8 mouse cellular contexts compared by ENCODE assay signal in genomic region chr17:78737096-78737495, GRCm38 (mm10). TPM values are rescaled to one million over a fixed set of nuclear protein-coding genes. Genes with fewer than 3 reads are reported as not detected.
A peak's percentile ranks its signal among the peaks of the same experiment; 100 is the strongest.
DNase-seq lines count a peak whose midpoint lies in the region; ATAC-seq and TF ChIP-seq lines count a peak whose summit lies in the region.

Strn (minus strand) TSS chr17:78737196.

- H3K79me2 ChIP-seq in MEL (ENCODE audit: control insufficient read depth, insufficient read depth, low read length, poor library complexity): peaks cover 19% of the 10 kb centered on the region

- DNase-seq in adrenal gland, adult 18-20 months (ENCODE audit: low spot score in 2 of 2): no peak
- no peak for DNase-seq in adrenal gland, adult (ENCODE audit: inconsistent age in 2 of 2, low spot score in 1 of 2)
- DNase-seq in MEL (ENCODE audit: low read depth, low spot score): no peak
- DNase-seq in forebrain, postnatal 0 days: no peak
- DNase-seq in urinary bladder, postnatal 4 days (ENCODE audit: low spot score in 2 of 2): no peak
- no peak for DNase-seq in cerebellum, adult 9-10 months

- WGBS in forebrain, postnatal 0 days: 41% methylated on average over 4 of the region's 4 CpGs
- 20% methylated on average over 4 of the region's 4 CpGs for WGBS in intestine, postnatal 0 days
- 45% methylated on average over 4 of the region's 4 CpGs for WGBS in midbrain, embryonic 12.5 days

- no peaks in the 10 kb centered on the region for H3K27me3 ChIP-seq in MEL (ENCODE audit: control insufficient read depth in 1 of 2, insufficient read depth in 2 of 2, low read length in 2 of 2)
- H3K27me3 ChIP-seq in forebrain, postnatal 0 days (ENCODE audit: insufficient read depth, low read length): no peaks in the 10 kb centered on the region
- H3K27me3 ChIP-seq in intestine, postnatal 0 days (replicated peaks; ENCODE audit: control insufficient read depth, insufficient read depth, low read length): no peaks in the 10 kb centered on the region
- no peaks in the 10 kb centered on the region for H3K27me3 ChIP-seq in midbrain, embryonic 12.5 days

- peak within 1 kb of the TSS; percentile 98 for H3K9ac ChIP-seq in MEL (ENCODE audit: control insufficient read depth, low read depth, low read length, poor library complexity, severe bottlenecking)
- H3K9ac ChIP-seq in forebrain, postnatal 0 days: peak within 1 kb of the TSS; percentile 96
- H3K9ac ChIP-seq in intestine, postnatal 0 days (ENCODE audit: low read depth, low read length): peak within 1 kb of the TSS; percentile 85
- peak within 1 kb of the TSS; percentile 87 for H3K9ac ChIP-seq in midbrain, embryonic 12.5 days (replicated peaks)

- H3K4me1 ChIP-seq in MEL (ENCODE audit: control insufficient read depth in 1 of 2, insufficient read depth in 2 of 2, low read length in 2 of 2): peaks cover 0 to 11% of the 10 kb centered on the region in 2 experiments; a peak in 3 of 4 replicates
- H3K4me1 ChIP-seq in forebrain, postnatal 0 days (ENCODE audit: insufficient read depth): peaks cover 10% of the 10 kb centered on the region
- H3K4me1 ChIP-seq in intestine, postnatal 0 days (replicated peaks; ENCODE audit: control insufficient read depth, insufficient read depth, low read length): 0 out of 2 replicates have a peak, but pooled peaks cover 4% of the 10 kb centered on the region
- peaks cover 19% of the 10 kb centered on the region for H3K4me1 ChIP-seq in midbrain, embryonic 12.5 days

- peak within 1 kb of the TSS; percentile 81 for H3K27ac ChIP-seq in MEL (ENCODE audit: control insufficient read depth, low read depth, low read length)
- H3K27ac ChIP-seq in forebrain, postnatal 0 days (ENCODE audit: low read depth, low read length): peak within 1 kb of the TSS; percentile 79
- peak within 1 kb of the TSS; percentile 97 for H3K27ac ChIP-seq in intestine, postnatal 0 days (ENCODE audit: low read depth, low read length)
- H3K27ac ChIP-seq in midbrain, embryonic 12.5 days (replicated peaks): peak within 1 kb of the TSS; percentile 76

- no peak for ATAC-seq in forebrain, postnatal 0 days
- no peak for ATAC-seq in intestine, postnatal 0 days
- no peak for ATAC-seq in midbrain, embryonic 12.5 days (ENCODE audit: low FRiP score, low read depth)

- H3K36me3 ChIP-seq in MEL (ENCODE audit: control insufficient read depth in 1 of 2, insufficient read depth in 2 of 2, low read length in 2 of 2): peaks cover 0 to 25% of the 10 kb centered on the region in 2 experiments; a peak in 2 of 4 replicates
- H3K36me3 ChIP-seq in forebrain, postnatal 0 days (ENCODE audit: insufficient read depth): no peaks in the 10 kb centered on the region
- H3K36me3 ChIP-seq in intestine, postnatal 0 days (ENCODE audit: control insufficient read depth, insufficient read depth): no peaks in the 10 kb centered on the region
- H3K36me3 ChIP-seq in midbrain, embryonic 12.5 days: no peaks in the 10 kb centered on the region

- no peak for TF ChIP-seq CTCF in MEL (IDR thresholded peaks at IDR 0.05 in 2 of 3, conservative IDR thresholded peaks at IDR 0.05 in 1 of 3; ENCODE audit: control insufficient read depth in 1 of 3, insufficient read depth in 1 of 3, low read depth in 2 of 3, low read length in 3 of 3, poor library complexity in 1 of 3, severe bottlenecking in 1 of 3)
- TF ChIP-seq CTCF in forebrain, postnatal 0 days (IDR thresholded peaks at IDR 0.05; ENCODE audit: low read depth): no peak
- no peak for TF ChIP-seq CTCF in intestine, postnatal 0 days (IDR thresholded peaks at IDR 0.05; ENCODE audit: low read depth)

- TF ChIP-seq RAD21 in MEL (IDR thresholded peaks at IDR 0.05; ENCODE audit: low read depth, low read length): no peak

- no peak for TF ChIP-seq POLR2A in MEL (IDR thresholded peaks at IDR 0.05; ENCODE audit: control insufficient read depth in 1 of 2, insufficient read depth in 1 of 2, low read depth in 1 of 2, low read length in 2 of 2, poor library complexity in 1 of 2)

- no peak for TF ChIP-seq EP300 in MEL (IDR thresholded peaks at IDR 0.05; ENCODE audit: low read depth in 1 of 2, low read length in 2 of 2)

- peak within 1 kb of the TSS; percentile 63 for H3K4me2 ChIP-seq in forebrain, postnatal 0 days (ENCODE audit: low read depth)
- H3K4me2 ChIP-seq in intestine, postnatal 0 days (replicated peaks; ENCODE audit: low read depth): peak within 1 kb of the TSS; percentile 85
- peak within 1 kb of the TSS; percentile 83 for H3K4me2 ChIP-seq in midbrain, embryonic 12.5 days (replicated peaks)

- H3K9me3 ChIP-seq in MEL (replicated peaks; ENCODE audit: insufficient read depth, low read length): no peaks in the 10 kb centered on the region
- H3K9me3 ChIP-seq in forebrain, postnatal 0 days (ENCODE audit: low read length): no peaks in the 10 kb centered on the region
- H3K9me3 ChIP-seq in intestine, postnatal 0 days (ENCODE audit: control insufficient read depth): no peaks in the 10 kb centered on the region
- no peaks in the 10 kb centered on the region for H3K9me3 ChIP-seq in midbrain, embryonic 12.5 days

- peak within 1 kb of the TSS; percentile 83 to 98 for H3K4me3 ChIP-seq in MEL (ENCODE audit: control insufficient read depth in 1 of 2, insufficient read depth in 1 of 2, low read depth in 2 of 2, low read length in 2 of 2)
- peak within 1 kb of the TSS; percentile 99 for H3K4me3 ChIP-seq in forebrain, postnatal 0 days (ENCODE audit: low read depth, low read length)
- peak within 1 kb of the TSS; percentile 96 for H3K4me3 ChIP-seq in intestine, postnatal 0 days (ENCODE audit: low read depth, low read length)
- peak within 1 kb of the TSS; percentile 89 for H3K4me3 ChIP-seq in midbrain, embryonic 12.5 days

TF ChIP-seq in MEL, 35 proteins besides CTCF, POLR2A, EP300 and RAD21:
- no peak for TF ChIP-seq SIN3A (IDR thresholded peaks at IDR 0.05; ENCODE audit: low read length)
- no peak for TF ChIP-seq USF1 (IDR thresholded peaks at IDR 0.05; ENCODE audit: low read depth, low read length)
- no peak for TF ChIP-seq POLR2AphosphoS2 (IDR thresholded peaks at IDR 0.05; ENCODE audit: low read length)
- no peak for TF ChIP-seq MEF2A (IDR thresholded peaks at IDR 0.05; ENCODE audit: extremely low read depth, insufficient replicate concordance, low read depth, low read length, poor library complexity, severe bottlenecking)
- TF ChIP-seq KAT2A (conservative IDR thresholded peaks at IDR 0.05; ENCODE audit: low read depth, low read length): no peak
- TF ChIP-seq GATA1 (IDR thresholded peaks at IDR 0.05; ENCODE audit: low read depth, low read length): no peak
- TF ChIP-seq ETS1 (IDR thresholded peaks at IDR 0.05; ENCODE audit: low read depth, low read length): no peak

RNA-seq across cellular contexts. Expression of gene Strn, which starts in this region (rescaled TPM):
- 10 to 100 TPM; 18.1 to 20.3 TPM for total RNA-seq in adrenal gland, adult 18-20 months (2021)
- total RNA-seq in MEL (2012; rRNA removed): 10.2 and 13.4 TPM in 2 replicates
- polyA plus RNA-seq in MEL (2012; ENCODE audit: insufficient read depth in 1 of 2, insufficient read length in 2 of 2, low read depth in 1 of 2, low replicate concordance in 2 of 2, missing spikeins in 1 of 2): 10 to 100 TPM in 1 of 2 experiments, not detected in 1; 13.9 TPM
- 21.9 and 23.1 TPM in 2 replicates for total RNA-seq in forebrain, postnatal 0 days (2014; rRNA removed)
- polyA plus RNA-seq in forebrain, postnatal 0 days (2015; fragmentation: Nextera tagmentation; extraction: Ambion mirVana): 2.1 and 4.2 TPM in 2 replicates
- polyA plus RNA-seq in intestine, postnatal 0 days (2015; fragmentation: Nextera tagmentation; extraction: Ambion mirVana): 3.8 and 4.3 TPM in 2 replicates
- 7.8 and 10.3 TPM in 2 replicates for polyA plus RNA-seq in midbrain, embryonic 12.5 days (2016; fragmentation: Nextera tagmentation; extraction: Ambion mirVana)
